Mouse (Mus musculus) testis, postnatal 10 days (tissue): ENCODE measurements around the gene Rabepk.
"Not testable (repeated sequence)": the region's sequence is repeated elsewhere in the genome, so short reads cannot be mapped to it uniquely, and the experiment has no call there.

Experiments used
- DNase-seq: peaks from one replicate; pipeline ENCODE4 v3.0.0; 2021; ENCODE audit warnings: low spot score

The Rabepk gene

DNA sequence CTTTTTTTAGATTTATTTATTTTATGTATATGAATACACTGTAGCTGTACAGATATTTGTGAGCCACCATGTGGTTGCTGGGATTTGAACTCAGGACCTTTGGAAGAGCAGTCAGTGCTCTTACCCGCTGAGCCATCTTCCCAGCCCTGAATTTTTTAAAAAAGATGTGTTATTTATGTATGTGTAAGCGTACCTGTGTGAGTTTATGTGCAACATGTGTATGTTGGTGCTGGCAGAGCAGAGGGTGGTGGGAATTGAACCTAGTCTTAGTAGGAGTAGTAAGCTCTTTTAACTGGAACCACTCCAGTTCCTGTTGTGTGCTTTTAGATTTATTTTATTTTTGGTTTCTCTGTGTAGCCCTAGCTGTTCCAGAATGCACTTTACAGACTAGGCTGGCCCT lies 4.5 kb upstream of the Rabepk start:
- DNase-seq, result no peak

- no peak for DNase-seq
Observed at GRCm38 (mm10) chr2:34803746-34804145, 4.0 kb upstream of the Rabepk start.

- peak; percentile 54 for DNase-seq
Observed at GRCm38 (mm10) chr2:34802565-34803245, 3.0 kb upstream of the Rabepk start.

- DNase-seq, result peak; percentile 95
Observed at GRCm38 (mm10) chr2:34801516-34802482, 2.1 kb upstream of the Rabepk start.

DNA sequence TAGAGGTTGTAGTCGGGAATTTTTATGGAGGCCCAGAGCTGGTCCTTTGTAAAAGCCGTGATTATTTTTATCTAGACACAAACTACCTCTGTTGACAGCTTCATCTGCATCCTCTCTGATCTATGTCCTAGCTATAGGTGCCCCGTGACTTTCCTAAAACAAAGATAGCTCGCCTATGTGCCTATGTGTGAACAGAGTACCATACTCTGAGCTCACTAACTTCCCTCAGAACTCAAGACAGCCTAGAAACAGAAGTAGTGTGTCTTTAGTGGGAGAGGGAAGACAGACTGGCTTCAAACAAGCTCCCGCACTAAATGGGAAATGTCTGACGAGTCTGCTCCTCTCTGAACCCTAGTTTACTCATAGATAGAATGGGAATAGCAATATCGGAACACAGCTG lies 659 bp upstream of the Rabepk start:
- no peak for DNase-seq

GRCm38 (mm10) chr2:34795426-34795825 lies 4.3 kb downstream of the Rabepk start:
- DNase-seq, result no peak

GRCm38 (mm10) chr2:34794511-34794910 lies 5.2 kb downstream of the Rabepk start:
- DNase-seq, result no peak

DNA sequence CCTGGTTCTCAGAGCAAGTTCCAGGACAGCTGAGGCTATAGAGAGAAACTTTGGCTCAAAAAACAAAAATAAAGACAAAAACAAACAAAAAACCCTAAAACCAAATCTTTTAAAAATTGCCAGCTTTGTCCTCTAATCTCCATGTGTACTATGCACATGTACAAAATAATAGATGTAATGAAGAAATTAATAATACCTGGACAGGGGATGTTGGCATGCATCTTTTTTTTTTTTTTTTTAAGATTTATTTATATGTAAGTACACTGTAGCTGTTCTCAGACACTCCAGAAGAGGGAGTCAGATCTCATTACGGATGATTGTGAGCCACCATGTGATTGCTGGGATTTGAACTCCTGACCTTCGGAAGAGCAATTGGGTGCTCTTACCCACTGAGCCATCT lies 7.2 kb downstream of the Rabepk start:
- not testable (repeated sequence) for DNase-seq

- DNase-seq, result no peak
Observed at GRCm38 (mm10) chr2:34790282-34790681, 9.4 kb downstream of the Rabepk start.

DNA sequence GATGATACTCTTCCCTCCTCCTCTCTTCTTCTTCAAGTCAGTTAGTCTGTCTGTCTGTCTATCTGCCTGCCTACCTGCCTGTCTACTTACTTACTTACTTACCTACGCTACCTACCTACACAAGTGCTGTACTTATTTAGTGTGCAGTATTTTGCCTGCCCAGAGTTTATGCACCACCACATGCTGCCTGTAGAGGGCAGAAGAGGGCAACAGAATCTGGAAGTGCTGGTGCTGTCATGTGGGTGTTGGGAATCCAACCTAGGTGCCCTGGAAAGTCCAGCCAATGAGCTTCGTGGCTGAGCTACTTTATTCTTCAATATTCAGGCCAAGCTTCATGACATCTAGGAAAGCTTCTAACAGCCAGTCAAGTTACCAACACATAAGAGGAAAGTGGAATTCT lies 15.6 kb downstream of the Rabepk start:
- DNase-seq, result peak; percentile 52

DNA sequence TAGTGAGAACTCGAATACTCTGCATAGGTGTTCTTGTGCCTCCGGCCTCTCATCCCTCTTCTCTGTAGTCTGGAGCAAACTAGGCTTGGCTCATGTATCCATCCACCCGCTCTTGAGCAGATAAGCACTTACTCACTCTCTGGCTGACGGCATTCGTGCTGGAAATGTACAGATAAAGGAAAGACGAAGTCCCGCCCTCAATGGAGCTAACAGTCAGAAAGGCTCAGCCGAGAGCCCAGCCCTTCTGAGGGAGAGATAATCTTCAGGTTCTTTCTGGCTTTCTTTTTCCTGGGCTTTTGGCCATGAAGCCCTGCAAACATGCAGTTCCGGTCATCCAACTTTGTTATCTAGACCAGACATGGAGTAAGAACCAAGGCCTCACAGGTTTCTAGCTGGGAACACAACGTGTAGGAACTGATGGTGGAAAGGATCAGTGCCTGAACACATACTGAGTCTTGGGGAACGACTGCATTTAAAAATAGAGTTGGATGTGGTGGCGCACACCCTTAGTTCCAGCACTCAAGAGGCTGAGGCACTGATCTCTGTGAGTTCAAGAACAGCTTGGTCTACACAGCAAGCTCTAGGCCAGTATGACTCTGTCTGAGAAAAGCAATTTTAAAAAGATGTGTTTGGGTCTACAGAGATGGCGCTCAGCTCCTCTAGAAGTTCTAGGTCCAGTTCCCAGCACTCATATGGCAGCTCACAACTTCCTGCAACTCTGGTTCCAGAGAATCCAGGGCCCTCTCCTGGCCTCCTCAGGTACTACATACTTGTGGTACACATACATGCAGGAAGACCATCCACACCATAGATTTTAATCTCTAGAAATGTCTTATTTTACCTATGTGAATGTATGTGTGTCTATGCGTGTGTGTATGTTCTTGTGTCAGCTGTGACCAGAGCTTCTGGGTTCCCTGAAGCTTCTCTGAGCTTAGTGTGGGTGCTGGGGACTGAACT lies 16.4 kb downstream of the Rabepk start:
- no peak for DNase-seq

DNA sequence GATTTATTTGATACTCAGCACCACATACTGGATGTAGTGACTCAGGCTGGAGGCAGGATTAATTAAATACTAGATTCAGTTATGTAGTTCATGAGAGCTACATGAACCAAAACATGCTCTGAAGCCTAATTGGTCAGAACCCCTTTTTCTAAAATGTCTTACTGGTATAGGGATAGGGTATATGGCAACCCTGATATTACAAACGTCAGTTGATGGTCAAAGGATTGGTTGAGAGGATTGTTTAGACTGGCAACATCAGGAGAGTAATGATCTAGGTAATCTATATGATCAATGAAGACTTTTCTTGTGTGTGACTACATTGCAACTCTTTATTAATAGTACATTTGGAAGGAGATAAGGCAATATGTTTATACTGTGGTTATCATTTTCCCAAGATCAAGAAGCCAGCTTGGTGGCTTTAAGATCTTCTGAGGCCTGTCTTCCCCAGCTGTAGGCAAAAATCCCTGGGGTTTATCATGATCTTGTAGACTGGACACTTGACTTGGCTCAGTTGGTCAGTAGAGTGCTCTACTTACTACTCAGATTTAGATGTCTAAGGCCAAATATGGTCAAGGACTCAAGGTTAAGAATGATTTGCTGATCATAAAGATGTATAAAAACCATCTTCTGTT lies 22.4 kb downstream of the Rabepk start:
- DNase-seq, result no peak

DNA sequence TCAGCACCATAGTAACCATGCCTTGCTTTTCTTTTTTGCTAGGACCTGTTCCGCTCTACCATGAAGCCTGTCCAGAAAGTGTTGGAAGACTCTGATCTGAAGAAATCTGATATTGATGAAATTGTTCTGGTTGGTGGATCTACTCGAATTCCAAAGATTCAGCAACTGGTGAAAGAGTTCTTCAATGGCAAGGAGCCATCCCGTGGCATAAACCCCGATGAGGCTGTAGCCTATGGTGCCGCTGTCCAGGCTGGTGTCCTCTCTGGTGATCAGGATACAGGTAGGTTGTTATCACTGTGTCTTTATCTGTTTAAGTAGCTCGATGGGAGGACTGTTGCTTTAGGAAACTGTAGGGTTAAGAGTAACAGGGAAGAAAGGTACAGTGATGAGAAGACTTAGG lies 25.2 kb downstream of the Rabepk start:
- DNase-seq, result no peak

DNA sequence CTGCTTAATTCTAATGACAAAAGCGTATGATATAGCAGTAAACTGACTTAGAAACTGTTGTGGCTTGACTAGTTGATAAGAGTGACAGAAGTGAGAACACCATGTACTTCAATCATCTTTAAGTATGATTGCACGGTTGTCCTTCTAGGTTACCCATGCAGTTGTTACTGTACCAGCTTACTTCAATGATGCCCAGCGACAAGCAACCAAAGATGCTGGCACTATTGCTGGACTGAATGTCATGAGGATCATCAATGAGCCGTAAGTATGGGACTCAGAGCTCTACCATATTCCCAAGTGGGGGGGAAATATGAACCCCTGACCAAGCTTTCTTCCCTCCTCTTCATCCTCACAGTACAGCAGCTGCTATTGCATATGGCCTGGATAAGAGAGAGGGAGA lies 26.0 kb downstream of the Rabepk start:
- DNase-seq, result no peak

- DNase-seq, result peak; percentile 71
Observed at GRCm38 (mm10) chr2:34772252-34773235, 27.2 kb downstream of the Rabepk start.

DNA sequence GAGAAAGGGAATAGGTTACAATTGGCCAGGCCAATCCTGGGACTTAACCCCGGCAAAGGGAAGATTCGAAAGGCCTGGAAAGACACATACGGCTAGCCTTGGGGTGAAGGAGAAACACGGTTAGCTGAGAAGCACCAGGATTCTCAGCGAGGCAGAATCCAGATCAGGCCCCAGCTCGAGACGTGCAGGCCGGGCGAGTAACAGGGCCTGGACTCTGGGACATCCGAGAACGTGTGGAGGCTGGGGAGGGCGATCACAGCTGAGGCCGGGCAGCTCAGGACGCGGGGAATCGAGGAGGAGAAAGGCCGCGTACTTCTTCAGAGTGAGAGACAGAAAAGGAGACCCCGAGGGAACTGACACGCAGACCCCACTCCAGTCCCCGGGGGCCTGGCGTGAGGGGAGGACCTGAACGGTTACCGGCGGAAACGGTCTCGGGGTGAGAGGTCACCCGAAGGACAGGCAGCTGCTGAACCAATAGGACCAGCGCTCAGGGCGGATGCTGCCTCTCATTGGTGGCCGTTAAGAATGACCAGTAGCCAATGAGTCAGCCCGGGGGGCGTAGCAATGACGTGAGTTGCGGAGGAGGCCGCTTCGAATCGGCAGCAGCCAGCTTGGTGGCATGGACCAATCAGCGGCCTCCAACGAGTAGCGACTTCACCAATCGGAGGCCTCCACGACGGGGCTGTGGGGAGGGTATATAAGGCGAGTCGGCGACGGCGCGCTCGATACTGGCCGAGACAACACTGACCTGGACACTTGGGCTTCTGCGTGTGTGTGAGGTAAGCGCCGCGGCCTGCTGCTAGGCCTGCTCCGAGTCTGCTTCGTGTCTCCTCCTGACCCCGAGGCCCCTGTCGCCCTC lies 28.1 kb downstream of the Rabepk start, which contains the start of gene Hspa5:
Gene Hspa5, plus strand, starts transcription at position 603 of the 859 bp plus-strand sequence.
- DNase-seq, result peak; percentile 96

DNA sequence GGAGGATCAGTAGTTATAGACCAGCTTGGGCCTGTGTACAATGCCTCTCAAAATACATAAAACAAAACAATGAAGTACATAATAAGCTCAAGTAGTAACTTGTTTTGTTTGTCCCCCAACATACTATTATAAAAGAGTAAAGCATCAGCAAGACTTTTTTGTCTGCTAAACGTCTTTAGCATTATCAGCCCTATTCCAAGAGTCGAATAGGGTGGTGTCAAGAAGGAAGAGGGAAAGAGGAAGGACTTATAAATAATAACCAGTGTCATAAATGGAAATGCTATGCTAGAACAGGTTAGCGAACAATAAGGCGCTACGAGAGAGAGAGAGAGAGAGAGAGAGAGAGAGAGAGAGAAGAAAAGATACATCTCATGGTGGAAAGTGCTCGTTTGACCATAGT lies 28.8 kb downstream of the Rabepk start:
- no peak for DNase-seq

DNA sequence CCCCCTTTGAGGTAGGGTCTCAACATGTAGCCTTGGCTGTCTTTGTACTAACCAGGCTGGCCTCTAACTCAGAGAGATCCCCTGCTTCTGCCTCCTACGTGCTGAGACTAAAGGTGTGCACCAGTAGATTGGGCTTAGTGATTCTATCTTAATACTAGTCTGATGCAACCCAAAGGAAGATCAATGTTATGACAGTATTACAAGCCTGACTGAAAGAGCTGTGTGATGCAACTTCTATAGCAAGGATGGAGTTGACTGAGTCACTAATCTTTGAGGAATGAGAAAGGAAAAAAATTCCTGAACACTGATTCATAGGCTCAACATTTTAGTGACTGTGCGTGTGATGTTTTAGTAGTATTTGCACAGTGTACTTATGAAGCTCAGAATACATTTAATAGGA lies 29.7 kb downstream of the Rabepk start:
- DNase-seq, result no peak

DNA sequence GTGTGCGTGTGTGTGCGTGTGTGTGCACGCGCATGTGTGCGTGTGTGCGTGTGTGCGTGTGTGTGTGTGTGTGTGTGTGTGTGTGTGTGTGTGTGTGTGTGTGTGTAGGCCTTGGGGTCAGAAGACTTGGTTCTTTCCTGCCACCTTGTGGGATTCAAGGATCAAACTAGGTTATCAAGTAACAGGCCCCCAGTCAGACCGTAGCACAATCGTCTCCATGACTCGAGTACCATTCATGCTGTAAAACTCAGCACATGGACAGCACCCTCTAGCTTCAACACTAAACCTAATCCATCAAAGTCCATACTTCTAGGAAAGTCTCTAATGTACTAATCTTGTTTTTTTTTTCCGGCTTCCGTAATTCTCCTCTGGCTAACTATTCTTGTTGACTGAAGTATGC lies 34.9 kb downstream of the Rabepk start:
- no peak for DNase-seq
